Mouse (Mus musculus) urinary bladder, postnatal 4 days (tissue): ENCODE results near the gene Ptchd3.

ENCODE experiments used
- DNase-seq, 2 experiments: peaks; one replicate each; pipeline ENCODE4 v3.0.0; 2021 to 2022; ENCODE audit warnings: low spot score in 2 of 2

The Ptchd3 gene

GRCm38 (mm10) chr11:121829947-121830346, at the start of gene Ptchd3:
Gene Ptchd3 (plus strand): TSS chr11:121830247.
- DNase-seq, result no peak

- DNase-seq, result no peak
These were observed 48.2 kb upstream of the Ptchd3 start for GRCm38 (mm10) chr11:121781831-121782230.

GRCm38 (mm10) chr11:121787456-121787855, 42.6 kb upstream of the Ptchd3 start:
- DNase-seq, result peak in 1 of 2 experiments; percentile 53

GRCm38 (mm10) chr11:121789566-121789965, 40.5 kb upstream of the Ptchd3 start:
- peak in 1 of 2 experiments; percentile 26 for DNase-seq

- DNase-seq, result peak in 1 of 2 experiments; percentile 31
These were observed 39.4 kb upstream of the Ptchd3 start for GRCm38 (mm10) chr11:121790671-121791094.

GRCm38 (mm10) chr11:121791446-121791845, 38.6 kb upstream of the Ptchd3 start:
- DNase-seq, result no peak

GRCm38 (mm10) chr11:121791991-121792390, 38.1 kb upstream of the Ptchd3 start:
- DNase-seq, result no peak

GRCm38 (mm10) chr11:121793530-121793929, 36.5 kb upstream of the Ptchd3 start:
- DNase-seq, result no peak

GRCm38 (mm10) chr11:121794186-121794585, 35.9 kb upstream of the Ptchd3 start:
- DNase-seq, result no peak

GRCm38 (mm10) chr11:121794591-121795199, 35.4 kb upstream of the Ptchd3 start:
- peak in 1 of 2 experiments; percentile 37 for DNase-seq

- no peak for DNase-seq
These were observed 34.1 kb upstream of the Ptchd3 start for GRCm38 (mm10) chr11:121795978-121796377.

- DNase-seq, result no peak
These were observed 31.5 kb upstream of the Ptchd3 start for GRCm38 (mm10) chr11:121798591-121798990.

- peak in 1 of 2 experiments; percentile 52 for DNase-seq
These were observed 30.2 kb upstream of the Ptchd3 start for GRCm38 (mm10) chr11:121799746-121800299.

GRCm38 (mm10) chr11:121802743-121803142, 27.3 kb upstream of the Ptchd3 start:
- DNase-seq, result no peak

GRCm38 (mm10) chr11:121804258-121805027, 25.6 kb upstream of the Ptchd3 start:
- peak in 1 of 2 experiments; percentile 38 for DNase-seq

GRCm38 (mm10) chr11:121808204-121808852, 21.7 kb upstream of the Ptchd3 start:
- DNase-seq, result peak; percentile 61 to 83

GRCm38 (mm10) chr11:121808866-121809265, 21.2 kb upstream of the Ptchd3 start:
- peak in 1 of 2 experiments; percentile 34 for DNase-seq

- no peak for DNase-seq
These were observed 15.9 kb downstream of the Ptchd3 start for GRCm38 (mm10) chr11:121845923-121846322.

GRCm38 (mm10) chr11:121847790-121848299, 17.8 kb downstream of the Ptchd3 start:
- peak; percentile 67 to 79 for DNase-seq
